Mouse (Mus musculus) mesoderm, embryonic 11.5 days (tissue): ENCODE data around the gene Ephb1.

Experiments
- DNase-seq: peaks from one replicate; pipeline ENCODE4 v3.0.0-alpha.2; 2012; ENCODE audit warnings: low read depth, low spot score

Gene Ephb1

DNA sequence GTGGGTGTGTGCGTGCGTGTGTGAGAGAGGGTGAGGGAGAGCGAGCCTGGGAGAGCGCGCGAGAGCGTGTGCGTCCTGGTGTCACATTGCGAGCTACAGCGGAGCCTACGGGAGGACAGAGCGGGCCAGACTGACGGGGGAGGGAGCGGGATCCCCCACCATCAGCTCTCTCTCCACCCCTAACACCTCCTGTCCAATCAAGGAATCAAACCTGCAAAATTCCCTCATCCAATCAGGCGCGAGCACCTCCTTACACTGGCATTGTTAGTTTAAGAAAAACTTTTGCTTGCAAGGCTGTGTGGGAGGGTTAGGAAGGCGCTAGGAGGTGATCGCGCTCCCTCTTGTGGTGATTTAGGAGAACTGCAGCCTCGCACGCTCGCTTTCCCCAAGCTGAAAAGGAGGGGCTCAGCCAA, at the start of gene Ephb1:
Gene Ephb1 (minus strand): TSS at position 133 of the 413 bp plus-strand sequence.
- DNase-seq = peak; percentile 94

DNA sequence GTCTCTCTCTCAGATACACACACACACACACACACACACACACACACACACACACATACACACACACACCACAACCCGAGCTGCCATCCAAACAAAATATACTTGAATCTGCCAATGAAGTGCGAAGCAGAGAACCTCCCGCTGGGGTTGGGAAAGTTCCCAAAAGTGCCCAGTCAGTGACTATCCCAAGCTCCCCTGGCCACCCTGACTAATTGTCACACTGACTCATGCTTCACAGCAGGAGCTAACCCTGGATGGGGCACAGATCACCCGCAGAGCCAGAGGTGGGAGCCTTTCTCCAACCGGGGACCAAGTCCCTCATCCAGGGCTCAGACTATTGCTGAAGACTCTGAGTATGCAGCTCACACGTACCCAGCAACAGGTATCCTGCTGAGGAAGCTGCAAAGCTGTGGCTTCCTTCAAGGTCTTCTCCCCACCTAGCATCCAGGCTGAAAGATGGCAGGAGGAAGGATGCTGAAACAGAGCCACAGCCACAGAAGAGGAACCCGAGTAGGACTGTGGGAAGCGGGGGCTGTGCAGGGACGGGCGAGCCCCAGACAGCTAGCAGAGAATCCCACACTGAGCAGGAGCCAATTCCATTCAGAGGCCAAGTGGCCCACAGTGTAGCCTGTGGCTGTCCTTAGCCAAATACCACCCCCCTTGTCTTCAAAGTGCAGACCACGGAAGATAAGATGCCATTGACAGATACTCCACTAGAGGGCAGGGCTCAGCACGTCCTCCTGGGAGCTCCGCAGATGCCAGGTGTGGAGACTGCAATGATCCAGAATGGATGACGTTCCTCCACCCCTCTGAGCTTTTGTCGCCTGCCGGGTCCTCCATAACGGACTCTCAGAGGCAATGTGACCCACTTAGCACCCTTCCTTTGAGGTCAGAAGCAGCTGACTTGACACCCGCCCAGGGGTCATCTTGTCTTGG, 48.9 kb upstream of the Ephb1 start:
- DNase-seq = peak; percentile 70

DNA sequence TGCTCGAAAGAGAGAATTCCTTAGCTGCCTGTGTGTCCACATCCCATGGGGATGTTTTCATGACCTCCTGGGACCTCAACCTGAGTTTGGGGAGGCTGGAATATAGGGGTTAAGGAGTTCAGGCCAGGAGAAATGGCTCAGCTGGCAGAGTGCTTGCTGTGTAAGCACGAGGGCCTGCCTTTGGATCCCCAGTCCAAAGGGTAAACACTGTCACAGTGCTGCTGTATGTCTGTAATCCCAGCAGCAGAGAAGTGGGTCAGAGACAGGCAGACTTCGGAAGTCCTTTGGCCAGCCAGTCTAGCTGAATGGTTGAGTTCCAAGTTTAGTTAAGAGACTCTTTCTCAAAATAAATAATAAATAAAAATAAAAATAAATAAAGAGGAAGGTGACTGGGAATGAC, 48.2 kb upstream of the Ephb1 start:
- DNase-seq = no peak

- no peak for DNase-seq
Measured at GRCm38 (mm10) chr9:102388266-102388665, 33.8 kb upstream of the Ephb1 start.

DNA sequence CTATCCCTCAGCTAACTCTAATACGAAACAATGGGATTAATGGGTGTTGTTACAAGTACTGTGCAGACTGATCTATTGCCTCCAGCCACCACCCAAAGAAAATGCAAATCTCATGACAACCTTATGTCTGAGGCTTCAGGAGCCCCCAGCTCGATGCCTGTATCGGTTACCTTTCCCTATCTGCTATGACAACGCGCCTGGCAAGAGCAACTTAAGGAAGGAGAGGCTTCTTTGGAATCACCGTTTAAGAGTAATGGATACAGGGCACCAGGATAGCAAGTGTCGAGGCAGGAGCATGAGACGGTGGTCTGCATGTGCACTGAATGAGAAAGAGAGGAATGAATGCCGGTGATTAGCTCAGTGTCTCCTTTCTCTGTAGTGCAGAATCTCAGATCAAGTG, 32.3 kb upstream of the Ephb1 start:
- no peak for DNase-seq

- no peak for DNase-seq
Measured at GRCm38 (mm10) chr9:102380235-102380634, 25.7 kb upstream of the Ephb1 start.

DNA sequence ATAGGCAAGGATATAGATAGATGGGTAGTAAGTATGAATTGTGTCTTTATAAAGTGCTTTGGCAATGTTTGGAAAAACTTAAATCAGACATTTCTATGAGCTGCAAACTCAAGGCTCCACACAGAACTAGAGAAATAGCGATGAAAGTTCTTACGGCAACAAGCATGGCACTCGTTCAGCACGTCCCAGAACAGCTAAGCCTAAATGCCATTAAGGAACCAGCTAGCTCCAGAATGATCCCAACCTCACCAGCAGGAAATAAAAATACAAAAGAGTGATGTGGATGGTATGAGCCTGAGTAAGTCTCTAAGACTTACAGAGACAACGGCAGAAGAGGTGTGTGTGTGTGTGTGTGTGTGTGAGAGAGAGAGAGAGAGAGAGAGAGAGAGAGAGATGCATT, 20.2 kb upstream of the Ephb1 start:
- DNase-seq = no peak

DNA sequence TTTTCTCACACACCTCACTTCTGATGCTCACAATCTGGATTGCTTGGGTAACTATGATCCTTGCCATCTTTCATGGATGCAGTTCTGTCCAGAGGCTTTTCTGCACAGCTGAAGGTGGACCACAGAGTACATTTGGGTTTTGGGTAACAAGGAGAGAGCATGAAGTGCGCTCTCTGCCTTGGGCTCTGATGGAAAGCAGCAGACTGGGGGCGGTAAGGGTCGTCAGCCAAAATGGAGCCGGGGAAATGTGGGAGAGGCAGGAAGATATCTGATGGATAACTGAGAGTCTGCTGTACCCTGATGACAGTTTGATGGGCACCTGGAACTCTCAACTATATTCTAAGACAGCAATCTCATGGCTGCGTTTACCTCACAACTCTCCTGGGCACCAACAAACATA, 19.4 kb upstream of the Ephb1 start:
- no peak for DNase-seq

DNA sequence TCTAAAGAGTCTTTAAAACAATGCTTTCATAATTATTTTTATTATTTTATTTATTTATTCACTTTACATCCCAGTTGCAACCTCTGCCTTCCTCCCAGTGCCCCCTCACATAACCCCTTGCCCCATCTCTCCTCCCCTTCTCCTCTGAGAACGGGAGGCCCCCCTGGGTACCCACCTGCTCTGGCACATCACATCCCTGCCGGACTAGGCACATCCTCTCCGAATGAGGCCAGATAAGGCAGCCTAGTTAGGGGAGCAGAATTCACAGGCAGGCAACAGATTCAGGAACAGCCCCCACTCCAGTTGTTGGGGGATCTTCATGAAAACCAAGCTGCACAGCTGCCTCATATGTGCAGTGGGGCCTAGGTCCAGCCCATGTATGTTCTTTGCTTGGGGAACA, 17.4 kb upstream of the Ephb1 start:
- DNase-seq = no peak

GRCm38 (mm10) chr9:102371036-102371770, 16.7 kb upstream of the Ephb1 start:
- DNase-seq = no peak

GRCm38 (mm10) chr9:102370141-102370540, 15.6 kb upstream of the Ephb1 start:
- no peak for DNase-seq

GRCm38 (mm10) chr9:102369141-102369540, 14.6 kb upstream of the Ephb1 start:
- no peak for DNase-seq

GRCm38 (mm10) chr9:102367796-102368195, 13.3 kb upstream of the Ephb1 start:
- no peak for DNase-seq

- DNase-seq = no peak
Measured at GRCm38 (mm10) chr9:102365536-102365935, 11.0 kb upstream of the Ephb1 start.

DNA sequence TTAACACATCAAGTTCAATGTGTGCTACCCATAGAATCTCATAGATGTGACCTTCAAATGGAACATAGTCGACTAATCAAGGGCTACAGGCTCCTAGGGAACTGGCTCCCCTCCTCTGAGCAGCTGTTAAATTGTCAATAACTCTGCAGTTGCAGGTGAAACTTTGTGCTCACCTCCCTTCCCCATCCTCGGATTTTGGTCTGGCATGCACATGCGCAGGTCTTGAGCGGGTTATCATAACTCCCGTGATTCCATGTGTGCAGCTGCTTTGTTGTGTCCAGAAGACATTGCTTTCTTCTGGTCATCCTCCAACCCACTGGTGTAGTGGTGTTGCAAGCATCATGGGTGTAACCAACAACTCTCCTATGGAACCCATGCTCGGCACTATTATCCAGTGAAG, 4.8 kb upstream of the Ephb1 start:
- DNase-seq = no peak

- DNase-seq = no peak
Measured at GRCm38 (mm10) chr9:102358711-102359110, 4.2 kb upstream of the Ephb1 start.

DNA sequence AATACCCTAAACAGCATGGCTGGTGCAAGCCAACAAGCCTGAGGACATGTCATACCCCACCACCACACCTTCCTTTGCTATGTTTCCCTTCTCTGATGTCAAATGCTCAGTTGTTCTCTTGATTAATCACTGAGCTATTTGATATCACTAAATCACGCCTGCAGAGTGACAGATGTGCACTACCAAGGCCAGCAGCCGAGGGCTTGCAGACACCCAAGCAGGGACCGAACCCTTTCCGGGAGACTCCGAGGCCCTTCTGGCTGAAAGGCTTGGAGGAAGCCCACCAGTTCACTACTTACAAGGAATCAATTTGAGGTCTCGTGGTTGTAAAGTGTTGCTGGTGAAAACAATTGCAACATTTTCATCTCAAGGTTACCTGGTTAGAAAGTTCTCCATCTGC, 3.5 kb upstream of the Ephb1 start:
- DNase-seq = no peak

DNA sequence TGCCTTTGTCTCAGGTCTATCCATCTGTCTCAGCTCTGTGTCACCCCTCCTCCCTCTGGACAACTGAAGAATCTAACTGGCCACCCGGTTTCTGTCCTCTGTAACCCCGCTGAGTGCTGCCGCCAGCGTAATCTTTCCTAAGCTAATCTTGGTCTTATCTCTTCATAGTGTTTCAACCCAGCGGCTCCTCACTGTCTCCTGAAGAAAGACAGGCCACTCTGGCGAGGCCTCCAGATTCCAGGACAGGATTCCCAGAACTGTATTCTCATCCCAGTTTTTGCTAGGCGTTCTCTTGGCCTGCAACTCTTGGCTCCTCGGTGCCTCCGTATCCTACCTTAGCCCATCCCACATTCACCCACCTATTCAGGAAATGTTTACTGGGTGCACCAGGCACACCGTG, 2.0 kb upstream of the Ephb1 start:
- no peak for DNase-seq

- DNase-seq = no peak
Measured at GRCm38 (mm10) chr9:102355726-102356125, 1.2 kb upstream of the Ephb1 start.

DNA sequence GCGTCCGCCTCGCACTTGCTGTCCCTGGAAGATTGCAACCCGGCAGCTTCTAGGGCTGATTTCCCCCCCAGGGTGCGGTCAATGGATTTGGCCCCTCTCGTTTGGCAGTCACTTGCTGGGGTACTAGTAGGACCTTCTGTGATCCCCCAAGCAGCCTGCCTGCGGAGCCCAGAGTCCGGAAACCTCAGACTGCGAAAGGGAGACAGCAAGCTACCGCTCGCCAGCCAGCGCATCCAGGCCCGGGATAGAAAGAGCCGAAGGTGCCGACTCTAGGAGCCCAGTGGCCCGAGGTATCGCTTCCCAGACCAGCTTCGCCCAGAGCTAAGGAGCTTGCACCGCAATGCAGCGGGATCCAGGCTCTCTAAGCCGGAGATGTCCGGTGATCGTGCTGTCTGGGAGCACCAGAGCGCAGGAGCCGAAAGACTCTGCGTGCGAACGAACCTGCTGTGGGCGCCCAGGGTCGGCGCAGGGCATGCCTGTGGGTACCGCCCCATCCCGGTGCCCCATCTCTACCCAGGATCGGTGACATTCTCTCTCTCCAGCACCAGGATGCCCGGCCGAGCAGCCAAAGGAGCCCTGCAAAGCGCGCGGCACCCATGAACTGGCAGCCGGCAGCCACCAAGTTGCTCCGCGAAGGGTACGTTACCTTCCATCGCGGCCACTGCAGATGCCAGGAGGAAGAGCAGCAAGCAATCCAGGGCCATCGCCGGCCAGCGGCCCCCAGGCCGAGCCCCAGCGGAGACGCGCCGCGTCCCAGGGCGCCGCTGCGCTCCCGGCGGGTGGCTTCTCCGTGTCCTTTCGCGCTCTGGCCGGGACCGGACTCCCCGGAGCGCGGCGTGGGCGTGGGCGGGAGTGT, 629 bp downstream of the Ephb1 start:
- peak; percentile 40 for DNase-seq

GRCm38 (mm10) chr9:102353056-102353635, 1.3 kb downstream of the Ephb1 start:
- peak; percentile 16 for DNase-seq
